Mouse (Mus musculus): ENCODE data around the gene Mospd3. TPM values are rescaled to one million over a fixed set of nuclear protein-coding genes. Genes with fewer than 3 reads are reported as not detected.

Gene Mospd3
- total and polyA plus RNA-seq, 2 experiments from 2014 or later, result 9.3 to 19.7 TPM

DNA sequence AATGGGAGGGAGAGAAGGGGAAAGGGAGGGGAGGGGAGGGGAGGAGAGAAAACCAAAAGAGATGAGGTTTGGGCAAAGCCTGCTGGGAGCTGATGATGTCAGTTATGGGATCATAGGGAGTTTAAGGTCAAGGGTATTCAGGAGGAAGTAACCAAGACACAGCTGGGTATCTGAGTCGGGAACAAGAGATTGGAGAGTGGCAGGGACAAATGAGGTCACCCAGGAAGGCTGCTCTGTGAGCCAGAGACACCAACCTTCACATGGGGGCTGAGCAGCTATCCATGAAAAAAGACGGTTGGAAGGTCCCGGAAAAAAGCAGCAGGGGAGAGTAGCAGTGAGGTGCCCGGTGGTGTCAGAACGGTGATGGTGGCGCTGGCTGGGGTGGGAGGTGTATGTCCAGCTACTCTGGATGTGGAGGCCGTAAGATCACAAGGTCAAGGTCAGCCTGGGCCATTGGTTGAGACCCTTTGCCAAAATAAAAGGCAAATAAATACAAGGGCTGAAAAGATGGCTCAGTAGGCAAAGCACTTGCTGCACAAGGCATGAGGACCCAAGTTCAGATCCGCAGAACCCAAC lies 32.5 kb downstream of the Mospd3 start:
- WGBS, result 70% methylated on average over 8 of the region's 8 CpGs
- DNase-seq (ENCODE audit: low spot score), result no peak

DNA sequence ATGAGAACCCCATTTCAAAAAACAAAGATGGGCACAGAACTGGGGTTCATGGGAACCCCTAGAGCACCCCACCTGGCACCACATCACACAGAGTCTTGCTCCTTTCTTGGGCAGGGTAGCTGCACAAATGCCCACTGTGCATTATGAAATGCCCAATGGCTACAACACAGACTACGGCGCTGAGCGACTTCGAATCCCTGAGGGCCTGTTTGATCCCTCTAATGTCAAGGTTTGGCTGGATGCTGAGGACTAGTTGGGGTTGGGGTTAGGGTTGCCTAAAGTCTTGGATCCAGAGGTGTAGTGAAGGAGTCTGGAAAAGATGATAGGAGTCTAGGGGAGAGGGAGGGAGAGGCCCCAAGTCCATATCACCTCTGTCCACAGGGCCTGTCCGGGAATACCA lies 34.4 kb downstream of the Mospd3 start:
- Histone ChIP-seq H3K9me3 (replicated peaks; ENCODE audit: control insufficient read depth, low read length) (no peaks in the 10 kb centered on the region), H3K4me1 (ENCODE audit: control insufficient read depth, insufficient read depth) (no peaks in the 10 kb centered on the region), H3K27me3 (ENCODE audit: control insufficient read depth, insufficient read depth, low read length) (no peaks in the 10 kb centered on the region), H3K27ac (ENCODE audit: low read depth) (no peak overlapping the region), H3K36me3 (replicated peaks; ENCODE audit: control insufficient read depth, insufficient read depth, low read length) (no peaks in the 10 kb centered on the region), H3K4me3 (ENCODE audit: low read depth, low read length) (no peak overlapping the region), H3K9ac (replicated peaks; ENCODE audit: low read depth, low read length) (no peak overlapping the region), H3K4me2 (ENCODE audit: low read depth, low read length) (no peak overlapping the region)
- WGBS, result 88% methylated on average over 5 of the region's 5 CpGs
- ATAC-seq (ENCODE audit: insufficient read depth, low read depth) (no peak), DNase-seq (ENCODE audit: low spot score) (no peak)
- TF ChIP-seq EP300 (IDR thresholded peaks at IDR 0.05; ENCODE audit: low read depth) (no peak), CTCF (IDR thresholded peaks at IDR 0.05; ENCODE audit: low read depth) (no peak)

More for the DNA sequence above, 32.5 kb downstream of the Mospd3 start:
- Histone ChIP-seq H3K27ac (ENCODE audit: low read depth) (no peak overlapping the region), H3K4me3 (ENCODE audit: low read depth, low read length) (no peak overlapping the region), H3K4me2 (ENCODE audit: low read depth, low read length) (no peak overlapping the region), H3K36me3 (replicated peaks; ENCODE audit: control insufficient read depth, insufficient read depth, low read length) (no peaks in the 10 kb centered on the region), H3K9me3 (replicated peaks; ENCODE audit: control insufficient read depth, low read length) (no peaks in the 10 kb centered on the region), H3K9ac (replicated peaks; ENCODE audit: low read depth, low read length) (no peak overlapping the region), H3K4me1 (ENCODE audit: control insufficient read depth, insufficient read depth) (no peaks in the 10 kb centered on the region), H3K27me3 (ENCODE audit: control insufficient read depth, insufficient read depth, low read length) (0 out of 2 replicates have a peak, but pooled peaks cover 3% of the 10 kb centered on the region)
- TF ChIP-seq CTCF (IDR thresholded peaks at IDR 0.05; ENCODE audit: low read depth) (no peak), EP300 (IDR thresholded peaks at IDR 0.05; ENCODE audit: low read depth) (no peak)
- no peak for ATAC-seq (ENCODE audit: insufficient read depth, low read depth)

DNA sequence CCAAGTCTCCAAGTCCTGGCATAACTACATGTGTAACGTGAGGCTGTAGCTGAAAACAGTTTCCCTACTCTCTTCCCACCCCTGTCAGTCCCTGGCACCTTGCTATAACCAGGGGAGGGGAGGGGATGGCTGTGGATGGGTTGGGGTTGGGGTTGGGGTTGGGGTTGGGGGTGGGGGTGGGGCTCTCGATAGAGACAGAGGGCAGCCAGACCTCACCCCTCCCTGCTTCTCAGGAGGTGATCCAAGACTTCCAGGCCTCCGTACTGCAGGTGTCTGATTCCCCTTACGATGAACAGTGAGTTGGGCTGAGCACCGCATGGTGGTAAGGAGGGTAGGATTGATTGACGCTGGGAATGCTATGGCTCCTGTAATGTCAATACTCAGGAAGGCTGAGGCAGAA lies 35.1 kb downstream of the Mospd3 start:
- no peak for DNase-seq (ENCODE audit: low spot score)
- Histone ChIP-seq H3K4me1 (ENCODE audit: control insufficient read depth, insufficient read depth) (no peaks in the 10 kb centered on the region), H3K27me3 (ENCODE audit: control insufficient read depth, insufficient read depth, low read length) (no peaks in the 10 kb centered on the region), H3K9ac (replicated peaks; ENCODE audit: low read depth, low read length) (no peak overlapping the region), H3K4me2 (ENCODE audit: low read depth, low read length) (no peak overlapping the region), H3K4me3 (ENCODE audit: low read depth, low read length) (no peak overlapping the region), H3K36me3 (replicated peaks; ENCODE audit: control insufficient read depth, insufficient read depth, low read length) (no peaks in the 10 kb centered on the region), H3K27ac (ENCODE audit: low read depth) (no peak overlapping the region), H3K9me3 (replicated peaks; ENCODE audit: control insufficient read depth, low read length) (no peaks in the 10 kb centered on the region)
- WGBS, result 71% methylated on average over 6 of the region's 6 CpGs
- no peak for ATAC-seq (ENCODE audit: insufficient read depth, low read depth)
- TF ChIP-seq EP300 (IDR thresholded peaks at IDR 0.05; ENCODE audit: low read depth) (no peak), CTCF (IDR thresholded peaks at IDR 0.05; ENCODE audit: low read depth) (no peak)

DNA sequence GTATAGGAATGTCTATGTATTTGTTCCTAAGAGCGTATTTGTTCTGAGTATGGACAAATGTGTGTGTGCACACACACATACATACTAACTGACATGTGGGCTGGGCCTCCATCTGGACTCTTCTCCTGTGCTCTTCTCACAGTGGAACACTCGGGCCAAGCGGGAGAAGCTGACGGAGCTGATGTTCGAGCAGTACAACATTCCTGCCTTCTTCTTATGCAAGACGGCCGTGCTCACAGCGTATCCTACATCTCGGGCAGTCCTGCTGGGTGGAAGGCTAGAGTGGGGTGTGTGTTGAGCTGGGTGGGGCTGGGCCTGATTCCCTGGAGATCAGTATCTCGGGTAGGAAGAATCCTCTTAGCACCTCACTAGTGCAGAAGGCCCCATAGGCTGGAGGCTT lies 37.9 kb downstream of the Mospd3 start:
- Histone ChIP-seq H3K9me3 (replicated peaks; ENCODE audit: control insufficient read depth, low read length) (no peaks in the 10 kb centered on the region), H3K9ac (replicated peaks; ENCODE audit: low read depth, low read length) (no peak overlapping the region), H3K36me3 (replicated peaks; ENCODE audit: control insufficient read depth, insufficient read depth, low read length) (no peaks in the 10 kb centered on the region), H3K4me2 (ENCODE audit: low read depth, low read length) (no peak overlapping the region), H3K27me3 (ENCODE audit: control insufficient read depth, insufficient read depth, low read length) (peaks cover 5% of the 10 kb centered on the region), H3K27ac (ENCODE audit: low read depth) (no peak overlapping the region), H3K4me1 (ENCODE audit: control insufficient read depth, insufficient read depth) (no peaks in the 10 kb centered on the region), H3K4me3 (ENCODE audit: low read depth, low read length) (no peak overlapping the region)
- 55% methylated on average over 10 of the region's 10 CpGs for WGBS
- TF ChIP-seq EP300 (IDR thresholded peaks at IDR 0.05; ENCODE audit: low read depth), result no peak
- TF ChIP-seq CTCF (IDR thresholded peaks at IDR 0.05; ENCODE audit: low read depth), result no peak
- ATAC-seq (ENCODE audit: insufficient read depth, low read depth) (no peak), DNase-seq (ENCODE audit: low spot score) (no peak)

DNA sequence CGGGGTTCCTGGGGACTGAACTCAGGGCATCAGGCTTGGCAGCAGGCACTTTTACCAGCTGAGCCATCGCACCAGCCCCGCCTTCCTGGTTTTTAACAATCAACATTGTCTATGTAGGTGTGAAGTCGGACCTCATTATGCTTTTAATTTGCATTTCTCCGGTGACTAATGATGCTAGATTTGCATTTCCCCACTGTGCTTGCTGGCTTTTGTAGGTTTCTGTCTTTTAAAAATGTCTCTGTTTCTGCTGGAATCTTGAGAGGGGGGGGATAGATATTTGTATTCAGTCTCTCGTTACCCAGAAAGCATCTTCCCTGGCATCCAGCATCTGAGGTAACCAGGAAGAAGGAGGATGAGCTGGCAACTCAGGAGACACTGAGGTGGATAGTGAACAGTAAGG lies 39.3 kb downstream of the Mospd3 start:
- DNase-seq (ENCODE audit: low spot score), result no peak
- Histone ChIP-seq H3K4me2 (ENCODE audit: low read depth, low read length) (no peak overlapping the region), H3K9ac (replicated peaks; ENCODE audit: low read depth, low read length) (no peak overlapping the region), H3K4me1 (ENCODE audit: control insufficient read depth, insufficient read depth) (no peaks in the 10 kb centered on the region), H3K9me3 (replicated peaks; ENCODE audit: control insufficient read depth, low read length) (no peaks in the 10 kb centered on the region), H3K27me3 (ENCODE audit: control insufficient read depth, insufficient read depth, low read length) (peaks cover 5% of the 10 kb centered on the region), H3K27ac (ENCODE audit: low read depth) (no peak overlapping the region), H3K36me3 (replicated peaks; ENCODE audit: control insufficient read depth, insufficient read depth, low read length) (no peaks in the 10 kb centered on the region), H3K4me3 (ENCODE audit: low read depth, low read length) (no peak overlapping the region)
- 51% methylated on average over 6 of the region's 6 CpGs for whole genome bisulfite sequencing
- TF ChIP-seq EP300 (IDR thresholded peaks at IDR 0.05; ENCODE audit: low read depth), result no peak
- no peak for ATAC-seq (ENCODE audit: insufficient read depth, low read depth)

DNA sequence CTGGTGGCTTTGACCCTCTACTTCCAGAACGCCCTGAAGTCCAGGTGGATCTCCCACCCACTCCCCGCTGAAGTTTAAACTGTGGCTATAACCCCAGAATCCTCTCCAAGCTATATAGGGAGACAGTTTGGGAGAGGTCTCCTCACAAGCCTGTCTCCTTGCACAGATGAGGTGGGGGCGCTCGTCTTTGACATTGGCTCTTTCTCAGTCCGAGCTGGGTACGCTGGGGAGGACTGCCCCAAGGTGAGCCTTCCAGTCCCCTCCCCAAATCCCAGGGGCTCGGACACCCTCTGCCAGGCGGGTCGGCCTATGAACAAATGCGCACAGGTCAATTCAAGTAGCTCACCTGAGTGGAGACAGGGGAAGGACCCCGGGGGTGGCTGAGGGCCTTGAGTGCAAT lies 47.0 kb downstream of the Mospd3 start:
- no peak overlapping the region for H3K4me3 ChIP-seq (ENCODE audit: low read depth, low read length)
- H3K27me3 ChIP-seq (ENCODE audit: control insufficient read depth, insufficient read depth, low read length), result peaks cover 25% of the 10 kb centered on the region

More for the DNA sequence above, 47.0 kb downstream of the Mospd3 start:
- no peak overlapping the region for H3K4me2 ChIP-seq (ENCODE audit: low read depth, low read length)
- no peaks in the 10 kb centered on the region for H3K36me3 ChIP-seq (replicated peaks; ENCODE audit: control insufficient read depth, insufficient read depth, low read length)
- no peaks in the 10 kb centered on the region for H3K9me3 ChIP-seq (replicated peaks; ENCODE audit: control insufficient read depth, low read length)
- no peaks in the 10 kb centered on the region for H3K4me1 ChIP-seq (ENCODE audit: control insufficient read depth, insufficient read depth)
- H3K9ac ChIP-seq (replicated peaks; ENCODE audit: low read depth, low read length), result no peak overlapping the region
- no peak overlapping the region for H3K27ac ChIP-seq (ENCODE audit: low read depth)
- 47% methylated on average over 11 of the region's 11 CpGs for WGBS
- no peak for DNase-seq (ENCODE audit: low spot score)
- no peak for ATAC-seq (ENCODE audit: insufficient read depth, low read depth)
- TF ChIP-seq EP300 (IDR thresholded peaks at IDR 0.05; ENCODE audit: low read depth), result no peak
- TF ChIP-seq CTCF (IDR thresholded peaks at IDR 0.05; ENCODE audit: low read depth), result no peak
